Mouse (Mus musculus) liver, embryonic 14.5 days (tissue): ENCODE data around the gene Dpagt1. TPM values are rescaled to one million over a fixed set of nuclear protein-coding genes. Genes with fewer than 3 reads are reported as not detected.
"Not testable (repeated sequence)": the region's sequence is repeated elsewhere in the genome, so short reads cannot be mapped to it uniquely, and the experiment has no call there.

Source experiments
- ATAC-seq: fragments of 200-750 bp; cut with Nextera tagmentation; 2 replicates; pipeline ENCODE4 v1.8.0; 2017; ENCODE audit warnings: moderate number of reproducible peaks, mild to moderate bottlenecking, moderate library complexity; ENCODE audit not compliant: insufficient read depth
- DNase-seq, 3 experiments: peaks; one replicate each; pipeline ENCODE4 v3.0.0-alpha.2; 2012 to 2013; ENCODE audit warnings: low read depth in 3 of 3, low spot score in 3 of 3
- H3K27ac ChIP-seq: fragments of 300-500 bp; sonication (generic); 2 replicates; pipeline ENCODE4 v1.5.1; 2014; ENCODE audit warnings: moderate library complexity, mild to moderate bottlenecking, control low read depth, inconsistent platforms
- H3K27me3 ChIP-seq: fragments of 300-500 bp; sonication (generic); 2 replicates; pipeline ENCODE4 v1.6.1; 2014; ENCODE audit warnings: mild to moderate bottlenecking, low read length, moderate library complexity; ENCODE audit not compliant: control insufficient read depth, insufficient read depth
- H3K36me3 ChIP-seq: fragments of 300-500 bp; sonication (generic); replicated peaks from 2 replicates; pipeline ENCODE4 v1.6.1; 2014; ENCODE audit warnings: low read depth; ENCODE audit not compliant: control insufficient read depth, insufficient read depth
- H3K4me1 ChIP-seq, 2 experiments: fragments of 200-500 bp in 1 of 2; fragments of 300-500 bp in 1 of 2; sonication (generic) in 1 of 2; replicated peaks; 2 replicates each; pipeline ENCODE4 v1.6.1; 2012 to 2014; ENCODE audit warnings: antibody characterized with exemption in 1 of 2, inconsistent platforms in 1 of 2, low read length in 1 of 2; ENCODE audit not compliant: control insufficient read depth in 2 of 2, insufficient read depth in 2 of 2
- H3K4me2 ChIP-seq: fragments of 300-500 bp; sonication (generic); 2 replicates; pipeline ENCODE4 v1.6.1; 2014; ENCODE audit warnings: low read depth, mild to moderate bottlenecking, control low read depth, moderate library complexity
- H3K4me3 ChIP-seq, 2 experiments: fragments of 200-500 bp in 1 of 2; fragments of 300-500 bp in 1 of 2; sonication (generic) in 1 of 2; 2 replicates each; pipeline ENCODE4 v1.5.1; 2012 to 2014; ENCODE audit warnings: low read depth in 2 of 2, low read length in 2 of 2, mild to moderate bottlenecking in 2 of 2, control low read depth in 1 of 2, inconsistent platforms in 1 of 2, moderate library complexity in 1 of 2; ENCODE audit not compliant: insufficient read depth in 1 of 2
- H3K9ac ChIP-seq: fragments of 300-500 bp; sonication (generic); replicated peaks from 2 replicates; pipeline ENCODE4 v1.6.1; 2014; ENCODE audit warnings: mild to moderate bottlenecking, control low read depth, moderate library complexity
- H3K9me3 ChIP-seq: fragments of 300-500 bp; sonication (generic); 2 replicates; pipeline ENCODE4 v1.6.1; 2016; ENCODE audit warnings: low read length, mixed read lengths; ENCODE audit not compliant: control insufficient read depth
- CTCF ChIP-seq: IDR thresholded peaks from 2 replicates; pipeline ENCODE4 v1.5.1; 2016; ENCODE audit warnings: antibody characterized with exemption, low read depth, control low read depth
- EP300 ChIP-seq: IDR thresholded peaks from 2 replicates; pipeline ENCODE4 v1.6.1; 2016; ENCODE audit warnings: antibody characterized with exemption, low read depth
- WGBS: fragments of 180-500 bp; shearing (Covaris S2); extraction: QIAGEN DNeasy Blood & Tissue Kit; methylation state at CpG from one replicate; pipeline ENCODE4 v1.1.7; 2014; ENCODE audit not compliant: insufficient replicate concordance; 5-methylcytosine and 5-hydroxymethylcytosine counted together
- polyA plus RNA-seq, 2 experiments: library from polyadenylated mRNA; depleted of rRNA in 1 of 2; stranded (reverse) in 1 of 2; unstranded in 1 of 2; fragments of >200 nt; fragmentation: Nextera tagmentation in 1 of 2; extraction: Ambion mirVana in 1 of 2; gene quantifications; 2 replicates each; pipeline versions ENCODE4 v1.2.1 to v1.2.3; 2012 to 2014

The Dpagt1 gene
- polyA plus RNA-seq, 2 experiments = 16.4 to 20.2 TPM

DNA sequence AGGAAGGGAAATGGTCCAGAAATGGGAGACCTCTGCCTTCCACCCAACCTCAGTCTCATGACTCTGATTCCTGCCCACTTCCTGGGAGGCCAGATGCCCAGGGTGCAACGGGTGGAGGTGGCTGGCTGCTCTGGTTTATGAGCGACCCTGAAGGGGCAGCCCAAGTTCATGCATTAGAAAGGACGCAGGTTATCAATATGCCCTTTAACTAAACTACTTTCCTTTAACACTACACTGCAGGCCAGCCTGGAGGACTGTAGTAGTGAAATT, 7.1 kb upstream of the Dpagt1 start:
- no peaks in the 10 kb centered on the region for H3K9me3 ChIP-seq
- DNase-seq (no peak), ATAC-seq (no peak)
- peak overlapping the region; percentile 88 to 90 for H3K4me3 ChIP-seq
- H3K9ac ChIP-seq = peak overlapping the region; percentile 93
- peak overlapping the region; percentile 27 for H3K27ac ChIP-seq
- H3K27me3 ChIP-seq = no peaks in the 10 kb centered on the region
- TF ChIP-seq EP300 (no peak), CTCF (no peak)
- peak overlapping the region; percentile 64 for H3K4me2 ChIP-seq
- H3K36me3 ChIP-seq = peaks cover 31% of the 10 kb centered on the region
- 40% methylated on average over 3 of the region's 3 CpGs for WGBS
- peaks cover 19 to 20% of the 10 kb centered on the region in 2 experiments for H3K4me1 ChIP-seq

DNA sequence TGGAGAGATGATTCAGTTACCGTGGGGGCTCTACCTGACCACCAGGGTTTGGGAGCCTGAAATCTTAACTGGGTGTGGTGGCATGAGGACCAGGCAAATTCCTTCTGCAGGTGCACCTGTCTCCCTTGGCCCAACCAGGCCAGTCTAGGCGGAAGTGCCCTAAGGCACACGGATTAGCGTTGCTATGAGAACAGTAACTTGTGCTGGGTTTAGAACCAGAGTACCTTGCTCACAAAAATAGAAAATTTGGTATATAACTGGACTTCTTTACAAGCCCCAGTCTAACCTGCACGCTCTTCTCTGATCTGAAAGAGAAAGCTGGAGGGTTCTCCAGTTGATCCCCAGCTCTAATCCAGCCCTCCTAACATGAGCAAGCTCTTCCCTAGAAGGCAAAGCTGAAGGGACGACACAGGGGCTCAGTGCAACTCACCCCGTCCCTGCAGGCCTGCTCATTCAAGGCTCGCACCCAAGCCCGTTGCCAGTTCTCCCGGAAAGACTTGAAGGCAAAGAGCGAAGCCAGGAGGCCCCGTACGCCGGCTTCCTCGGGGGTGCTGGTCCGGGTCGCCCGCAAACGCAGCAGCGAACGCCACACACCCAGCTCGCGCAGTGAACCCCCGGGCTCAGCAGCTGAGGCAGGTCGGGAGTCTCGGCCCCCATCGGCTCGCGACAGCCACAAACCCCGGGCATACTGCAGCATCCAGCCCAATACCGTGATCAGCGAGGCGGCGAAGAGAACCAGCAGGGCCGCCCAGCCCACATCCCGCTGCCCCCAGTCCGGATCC, 6.5 kb upstream of the Dpagt1 start:
- WGBS = 3% methylated on average over 37 of the region's 37 CpGs
- TF ChIP-seq EP300 (no peak), CTCF (no peak)

DNA sequence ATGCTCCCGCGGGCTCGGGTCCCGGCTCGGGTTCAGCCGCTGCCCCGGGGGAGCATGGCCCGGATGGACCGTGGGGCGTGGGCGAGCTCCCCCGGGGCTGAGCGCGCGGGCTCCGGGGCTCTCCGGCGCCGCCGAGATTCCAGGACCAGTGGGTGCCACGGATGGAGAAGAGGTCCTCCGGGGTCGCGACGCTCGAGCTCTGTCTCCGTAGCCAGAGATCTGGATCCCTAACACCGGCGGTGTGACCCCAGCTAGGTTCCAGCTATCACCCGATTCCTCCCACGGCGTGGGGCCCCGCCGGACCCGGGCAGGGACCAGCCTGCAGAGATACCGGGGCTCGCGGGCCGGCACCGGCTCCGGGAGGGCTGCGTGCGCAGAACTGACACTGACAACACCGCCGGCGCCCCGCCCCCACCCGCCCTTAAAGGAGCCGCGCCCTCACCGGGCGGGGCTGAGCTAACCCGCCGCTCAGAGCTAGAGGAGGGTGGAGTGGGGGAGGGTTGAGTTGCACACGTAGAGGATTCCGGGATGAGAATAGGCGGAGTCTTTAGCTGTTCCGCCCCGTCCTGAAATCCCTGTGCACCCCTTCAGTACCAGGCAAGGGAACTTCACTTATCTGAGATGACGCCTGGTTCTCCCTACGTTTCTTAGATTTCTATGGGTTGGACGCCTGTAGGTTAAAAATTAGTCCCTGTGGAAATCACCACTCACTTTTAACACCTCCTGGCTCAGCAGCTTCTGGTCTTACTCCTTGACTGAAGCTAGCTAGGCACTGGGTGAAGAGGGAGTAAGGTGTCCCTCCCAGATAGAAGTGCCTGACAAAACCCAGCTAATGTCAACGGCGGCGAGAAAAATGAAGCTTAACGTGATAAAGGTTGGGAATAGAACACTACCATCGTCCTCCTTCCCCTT, 5.7 kb upstream of the Dpagt1 start, which contains the start of gene C2cd2l:
Gene C2cd2l, minus strand, starts transcription at position 399 of the 912 bp plus-strand sequence.
- Histone ChIP-seq H3K4me1 (peaks cover 19 to 20% of the 10 kb centered on the region in 2 experiments), H3K4me3 (peak within 1 kb of the TSS; percentile 88 to 90), H3K27ac (peak within 1 kb of the TSS; percentile 77), H3K36me3 (peaks cover 17% of the 10 kb centered on the region), H3K4me2 (peak within 1 kb of the TSS; percentile 88), H3K9me3 (no peaks in the 10 kb centered on the region), H3K9ac (peak within 1 kb of the TSS; percentile 93), H3K27me3 (no peaks in the 10 kb centered on the region)
- under 1% methylated on average over 67 of the region's 67 CpGs for WGBS
- DNase-seq (peak; percentile 94 to 96 (median 95)), ATAC-seq (peak; percentile 97)
- TF ChIP-seq EP300 (peak; percentile 17; the same call in 1 of the 2 replicates), CTCF (no peak)

More for the DNA sequence above, 6.5 kb upstream of the Dpagt1 start:
- H3K9me3 ChIP-seq = no peaks in the 10 kb centered on the region
- no peak for DNase-seq
- H3K36me3 ChIP-seq = peaks cover 25% of the 10 kb centered on the region
- H3K27me3 ChIP-seq = no peaks in the 10 kb centered on the region
- H3K27ac ChIP-seq = peak overlapping the region; percentile 68
- H3K4me3 ChIP-seq = peak overlapping the region; percentile 88 to 90
- ATAC-seq = no peak; the same call in 1 of the 2 replicates
- peak overlapping the region; percentile 64 for H3K4me2 ChIP-seq
- peaks cover 19 to 20% of the 10 kb centered on the region in 2 experiments for H3K4me1 ChIP-seq
- peak overlapping the region; percentile 93 for H3K9ac ChIP-seq

DNA sequence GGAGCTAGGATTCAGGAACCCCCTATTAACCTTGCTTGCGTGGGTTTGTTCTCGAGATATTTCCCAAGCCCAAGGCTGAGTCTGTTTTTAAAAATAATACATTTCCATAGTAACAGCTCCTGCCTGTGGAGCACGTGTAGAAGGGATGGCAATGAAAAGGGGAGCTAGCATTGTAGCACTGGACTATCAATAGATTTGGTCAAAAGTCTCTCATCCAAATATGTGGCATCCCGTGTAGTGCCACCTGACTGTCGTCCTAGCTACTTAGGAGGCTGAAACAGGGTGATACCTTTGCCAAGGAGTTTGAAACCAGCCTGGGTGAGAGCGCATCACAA, 5.1 kb upstream of the Dpagt1 start:
- WGBS = 23% methylated on average over 6 of the region's 6 CpGs
- Histone ChIP-seq H3K4me3 (peak overlapping the region; percentile 50 to 88), H3K4me1 (peaks cover 21 to 23% of the 10 kb centered on the region in 2 experiments), H3K27ac (peak overlapping the region; percentile 77), H3K9ac (peak overlapping the region; percentile 49; the same call in 1 of the 2 replicates), H3K9me3 (no peaks in the 10 kb centered on the region), H3K36me3 (peaks cover 11% of the 10 kb centered on the region), H3K27me3 (no peaks in the 10 kb centered on the region), H3K4me2 (peak overlapping the region; percentile 88)
- TF ChIP-seq CTCF = no peak
- ATAC-seq (no peak), DNase-seq (no peak)

DNA sequence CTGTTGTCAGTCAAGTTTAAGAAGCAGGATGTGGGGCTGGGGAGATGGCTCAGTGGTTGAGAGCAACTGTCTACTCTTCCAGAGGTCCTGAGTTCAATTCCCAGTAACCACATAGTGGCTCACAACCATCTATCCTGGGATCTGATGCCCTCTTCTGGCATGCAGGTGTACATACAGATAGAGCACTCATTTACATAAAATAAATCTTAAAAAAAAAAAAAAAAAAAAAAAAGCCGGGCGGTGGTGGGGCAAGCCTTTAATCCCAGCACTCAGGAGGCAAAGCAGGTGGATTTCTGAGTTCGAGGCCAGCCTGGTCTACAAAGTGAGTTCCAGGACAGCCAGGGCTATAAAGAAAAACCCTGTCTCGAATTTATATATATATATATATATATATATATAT, 2.2 kb upstream of the Dpagt1 start:
- not testable (repeated sequence) for H3K9ac ChIP-seq, H3K4me2 ChIP-seq, DNase-seq, H3K27me3 ChIP-seq, H3K27ac ChIP-seq, ATAC-seq, H3K4me3 ChIP-seq, H3K9me3 ChIP-seq, H3K36me3 ChIP-seq
- WGBS = 49% methylated on average over 4 of the region's 4 CpGs
- H3K4me1 ChIP-seq = peaks cover 21 to 27% of the 10 kb centered on the region in 2 experiments
- 0 out of 2 replicates have a peak, but pooled peaks have one; percentile 26 for TF ChIP-seq CTCF
